Mouse (Mus musculus) embryonic facial prominence, embryonic 10.5 days (tissue): ENCODE results near the gene Ppp3ca. TPM values are rescaled to one million over a fixed set of nuclear protein-coding genes. Genes with fewer than 3 reads are reported as not detected.

Experiments used
- DNase-seq: peaks from one replicate; pipeline ENCODE4 v3.0.0-alpha.2; 2017; ENCODE audit warnings: low spot score
- H3K27ac ChIP-seq: fragments of 300-500 bp; sonication (generic); replicated peaks from 2 replicates; pipeline ENCODE4 v1.5.1; 2016; ENCODE audit warnings: mild to moderate bottlenecking
- H3K27me3 ChIP-seq: fragments of 300-500 bp; sonication (generic); replicated peaks from 2 replicates; pipeline ENCODE4 v1.6.1; 2016; ENCODE audit warnings: low read depth, mild to moderate bottlenecking; ENCODE audit not compliant: poor library complexity, severe bottlenecking
- H3K36me3 ChIP-seq: fragments of 300-500 bp; sonication (generic); replicated peaks from 2 replicates; pipeline ENCODE4 v1.6.1; 2016; ENCODE audit warnings: mild to moderate bottlenecking, moderate library complexity
- H3K4me1 ChIP-seq: fragments of 300-500 bp; sonication (generic); 2 replicates; pipeline ENCODE4 v1.6.1; 2016
- H3K4me3 ChIP-seq: fragments of 300-500 bp; sonication (generic); 2 replicates; pipeline ENCODE4 v1.5.1; 2016; ENCODE audit warnings: mild to moderate bottlenecking, moderate library complexity
- H3K9me3 ChIP-seq: fragments of 300-500 bp; sonication (generic); 2 replicates; pipeline ENCODE4 v1.6.1; 2016; ENCODE audit warnings: mild to moderate bottlenecking
- WGBS: fragments of 180-500 bp; shearing (Covaris S2); methylation state at CpG from one replicate; pipeline ENCODE4 v1.1.7; 2016; 5-methylcytosine and 5-hydroxymethylcytosine counted together
- polyA plus RNA-seq: library from polyadenylated mRNA; unstranded; fragments of >200 nt; fragmentation: Nextera tagmentation; extraction: Ambion mirVana; gene quantifications from 2 replicates; pipeline ENCODE4 v1.2.1, GENCODE M21; 2016

The Ppp3ca gene
- polyA plus RNA-seq, 1 experiment from 2014 or later, result 32.2 TPM

DNA sequence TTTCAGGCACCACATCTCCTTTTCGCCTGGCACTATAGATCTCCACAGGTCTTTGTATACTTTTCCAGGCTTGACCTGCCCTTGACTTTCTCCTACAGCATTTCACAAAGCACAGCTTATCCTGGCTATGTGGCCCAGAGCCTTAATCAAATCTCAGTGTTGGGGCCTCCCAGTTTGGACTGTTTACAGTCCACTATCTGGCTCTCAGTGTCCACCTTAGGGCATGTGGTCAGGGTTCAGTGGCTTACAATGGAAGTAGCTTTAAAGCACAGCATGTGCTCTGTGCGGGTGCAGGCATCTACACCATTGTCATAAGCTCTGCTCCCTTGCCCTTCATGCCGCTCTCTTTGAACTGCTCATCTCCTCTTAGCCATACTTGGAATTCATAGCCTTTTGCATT lies 146.4 kb downstream of the Ppp3ca start:
- Histone ChIP-seq H3K36me3 (no peaks in the 10 kb centered on the region), H3K4me3 (no peak overlapping the region), H3K27ac (no peak overlapping the region), H3K27me3 (no peaks in the 10 kb centered on the region), H3K4me1 (peaks cover 5% of the 10 kb centered on the region), H3K9me3 (no peaks in the 10 kb centered on the region)
- no peak for DNase-seq
- WGBS, result 74% methylated on average over 3 of the region's 3 CpGs

DNA sequence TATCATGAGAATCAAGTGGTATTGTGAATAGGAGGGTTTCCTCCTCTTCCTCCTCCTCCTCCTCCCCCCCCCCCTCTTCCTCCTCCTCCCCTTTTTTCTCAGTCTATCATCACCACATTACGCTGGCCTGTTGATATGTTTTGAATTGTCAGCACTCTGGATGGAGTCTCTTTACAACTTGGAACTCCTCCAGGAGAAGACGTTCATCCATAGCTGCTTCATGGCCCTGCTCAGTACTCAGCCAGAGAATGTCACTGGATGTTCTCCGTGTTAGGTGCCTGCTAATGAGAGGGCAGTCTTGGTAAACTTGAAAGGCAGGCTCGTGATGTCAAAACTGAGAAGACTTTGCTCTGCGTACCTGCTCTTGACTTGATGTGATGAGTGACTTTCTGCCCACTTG lies 149.1 kb downstream of the Ppp3ca start:
- H3K27ac ChIP-seq, result no peak overlapping the region
- H3K27me3 ChIP-seq, result no peaks in the 10 kb centered on the region
- no peaks in the 10 kb centered on the region for H3K4me1 ChIP-seq
- DNase-seq, result no peak
- no peaks in the 10 kb centered on the region for H3K9me3 ChIP-seq
- no peak overlapping the region for H3K4me3 ChIP-seq
- H3K36me3 ChIP-seq, result no peaks in the 10 kb centered on the region; the same call in 1 of the 2 replicates
- 91% methylated on average over 5 of the region's 5 CpGs for WGBS

DNA sequence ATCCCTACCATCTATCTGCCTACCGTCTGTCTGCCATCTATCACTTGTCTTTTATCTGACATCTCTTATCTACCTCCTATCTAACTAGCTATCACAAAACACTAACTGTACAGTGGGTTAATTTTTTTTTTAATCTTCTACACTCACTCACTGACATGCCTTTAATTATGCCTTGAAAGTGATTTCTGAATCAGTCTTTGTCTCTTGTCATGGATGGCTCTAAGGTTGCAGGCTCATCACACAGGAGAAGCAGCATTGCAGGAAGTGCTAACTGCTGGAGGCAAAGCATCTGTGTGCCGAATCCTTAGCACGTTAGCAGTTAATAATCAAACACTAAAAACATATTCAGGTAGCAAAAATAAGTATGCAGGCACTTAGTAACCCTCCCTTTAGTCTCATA lies 151.1 kb downstream of the Ppp3ca start:
- Histone ChIP-seq H3K36me3 (no peaks in the 10 kb centered on the region; the same call in 1 of the 2 replicates), H3K27ac (no peak overlapping the region), H3K4me3 (no peak overlapping the region), H3K27me3 (no peaks in the 10 kb centered on the region), H3K4me1 (no peaks in the 10 kb centered on the region), H3K9me3 (no peaks in the 10 kb centered on the region)
- DNase-seq, result no peak
- WGBS, result 71% methylated on average over 3 of the region's 3 CpGs

DNA sequence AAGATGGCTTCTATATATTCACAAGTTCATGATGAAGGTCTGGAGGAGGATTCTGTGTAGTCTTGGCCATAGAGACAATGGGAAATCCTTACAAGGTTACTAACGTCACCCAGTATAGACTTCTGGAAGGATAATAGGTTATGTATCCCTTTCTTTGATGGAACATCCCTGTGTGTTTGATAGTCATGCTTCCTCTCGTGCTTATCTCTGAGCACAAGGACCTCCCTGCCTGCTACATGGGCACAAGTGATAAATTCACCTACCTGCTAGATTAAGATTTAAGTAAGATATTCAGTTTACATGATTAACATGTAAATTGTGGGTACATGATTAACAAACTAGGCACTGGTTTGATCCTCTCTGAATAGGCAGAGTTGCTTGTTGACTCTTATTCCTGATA lies 152.1 kb downstream of the Ppp3ca start:
- WGBS, result 90% methylated on average over 2 of the region's 2 CpGs

DNA sequence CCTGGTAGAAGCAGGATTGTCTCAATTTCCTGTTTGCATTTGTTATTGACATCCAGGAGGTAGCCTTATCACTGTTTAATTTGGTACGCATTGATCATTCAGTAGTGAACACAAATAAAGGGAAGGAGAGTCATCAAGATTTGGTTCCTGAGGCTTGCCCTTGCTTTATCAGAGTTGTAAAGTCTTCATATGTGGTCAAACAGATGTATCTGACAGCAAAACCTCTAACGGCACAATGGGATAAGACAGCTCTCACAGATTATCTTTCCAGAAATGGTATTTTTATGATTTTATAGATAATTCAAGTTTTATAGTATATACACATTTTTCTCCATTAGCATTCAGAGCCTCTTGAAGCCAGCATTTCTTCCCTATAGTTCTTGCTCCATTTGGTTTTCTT lies 152.5 kb downstream of the Ppp3ca start:
- Histone ChIP-seq H3K36me3 (no peaks in the 10 kb centered on the region; the same call in 1 of the 2 replicates), H3K27me3 (no peaks in the 10 kb centered on the region), H3K27ac (no peak overlapping the region), H3K4me1 (no peaks in the 10 kb centered on the region), H3K9me3 (no peaks in the 10 kb centered on the region), H3K4me3 (no peak overlapping the region)
- DNase-seq, result no peak
- WGBS, result 96% methylated on average over 2 of the region's 2 CpGs

More for the DNA sequence above, 152.1 kb downstream of the Ppp3ca start:
- Histone ChIP-seq H3K36me3 (no peaks in the 10 kb centered on the region; the same call in 1 of the 2 replicates), H3K27ac (no peak overlapping the region), H3K4me3 (no peak overlapping the region), H3K27me3 (no peaks in the 10 kb centered on the region), H3K4me1 (no peaks in the 10 kb centered on the region), H3K9me3 (no peaks in the 10 kb centered on the region)
- no peak for DNase-seq

DNA sequence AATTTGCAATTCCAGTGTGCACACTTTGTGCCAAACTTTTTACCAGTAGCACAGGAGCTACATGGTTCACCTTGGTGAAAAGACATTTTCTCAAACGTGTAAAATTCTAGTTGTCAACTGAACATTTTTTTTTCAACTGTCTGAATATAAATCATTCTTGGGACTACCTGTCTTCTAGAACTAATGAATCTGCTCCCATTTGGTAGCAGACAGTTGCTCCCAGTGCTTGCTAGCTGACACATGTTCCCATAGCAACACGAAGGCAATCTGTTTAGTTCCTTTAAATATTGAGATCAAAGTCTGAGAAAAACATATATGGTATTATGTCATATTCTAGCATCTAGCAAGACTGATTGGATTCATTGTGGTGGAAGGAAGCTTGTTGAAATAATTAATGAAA lies 158.5 kb downstream of the Ppp3ca start:
- Histone ChIP-seq H3K4me1 (peaks cover 27% of the 10 kb centered on the region), H3K4me3 (no peak overlapping the region), H3K9me3 (no peaks in the 10 kb centered on the region), H3K27ac (no peak overlapping the region), H3K27me3 (no peaks in the 10 kb centered on the region), H3K36me3 (no peaks in the 10 kb centered on the region; the same call in 1 of the 2 replicates)
- DNase-seq, result no peak
- WGBS, result 83% methylated on average over 2 of the region's 2 CpGs

DNA sequence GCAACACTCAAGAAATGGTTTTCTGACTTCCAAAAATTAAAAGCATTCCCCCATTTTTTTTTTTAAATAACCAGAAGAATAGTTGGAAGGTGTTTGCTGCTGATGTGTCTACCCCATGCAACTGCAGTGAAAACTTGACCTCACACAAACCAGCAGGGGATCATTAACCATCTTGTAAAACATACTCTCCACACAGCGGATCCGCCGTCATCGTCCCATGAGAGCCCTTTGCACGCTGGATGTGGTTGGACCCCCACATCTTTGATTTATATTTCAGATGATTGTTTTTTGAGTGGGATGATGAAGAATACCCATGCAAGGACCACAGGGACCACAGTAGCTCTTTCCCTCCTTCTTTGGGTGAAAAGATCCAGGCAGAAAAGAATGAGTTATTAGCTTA lies 159.2 kb downstream of the Ppp3ca start:
- no peak overlapping the region for H3K4me3 ChIP-seq
- WGBS, result 79% methylated on average over 5 of the region's 5 CpGs
- no peaks in the 10 kb centered on the region for H3K27me3 ChIP-seq
- H3K9me3 ChIP-seq, result no peaks in the 10 kb centered on the region
- H3K36me3 ChIP-seq, result no peaks in the 10 kb centered on the region
- H3K4me1 ChIP-seq, result peaks cover 34% of the 10 kb centered on the region
- no peak for DNase-seq
- no peak overlapping the region for H3K27ac ChIP-seq

DNA sequence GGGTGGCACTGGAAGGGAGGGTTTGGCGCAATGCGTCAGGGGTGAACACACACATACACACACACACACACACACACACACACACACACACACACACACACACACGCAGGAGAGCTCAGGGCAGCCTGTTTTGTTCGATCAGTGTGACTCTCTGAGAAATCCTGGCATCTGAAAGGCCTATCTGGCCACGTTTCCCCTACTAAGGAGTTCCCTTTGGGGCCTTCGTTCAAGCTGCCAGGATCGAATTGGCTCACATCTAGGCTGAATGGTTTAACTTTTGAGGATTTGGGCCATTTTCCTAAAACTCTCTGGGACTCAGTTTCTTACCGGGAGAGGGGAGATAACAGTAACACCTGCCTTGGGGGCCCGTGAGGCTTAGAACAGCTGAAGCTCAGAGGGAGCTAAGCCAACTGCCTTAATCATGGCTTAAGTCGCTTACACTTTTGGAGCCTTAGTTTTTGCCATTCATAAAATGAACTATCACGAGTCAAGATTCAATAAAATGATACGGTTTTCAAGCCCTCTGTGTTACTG lies 160.8 kb downstream of the Ppp3ca start:
- H3K4me1 ChIP-seq, result peaks cover 48% of the 10 kb centered on the region
- WGBS, result 85% methylated on average over 12 of the region's 12 CpGs
- no peak overlapping the region for H3K27ac ChIP-seq
- H3K27me3 ChIP-seq, result no peaks in the 10 kb centered on the region
- no peak overlapping the region for H3K4me3 ChIP-seq
- H3K9me3 ChIP-seq, result no peaks in the 10 kb centered on the region
- DNase-seq, result no peak
- H3K36me3 ChIP-seq, result no peaks in the 10 kb centered on the region

DNA sequence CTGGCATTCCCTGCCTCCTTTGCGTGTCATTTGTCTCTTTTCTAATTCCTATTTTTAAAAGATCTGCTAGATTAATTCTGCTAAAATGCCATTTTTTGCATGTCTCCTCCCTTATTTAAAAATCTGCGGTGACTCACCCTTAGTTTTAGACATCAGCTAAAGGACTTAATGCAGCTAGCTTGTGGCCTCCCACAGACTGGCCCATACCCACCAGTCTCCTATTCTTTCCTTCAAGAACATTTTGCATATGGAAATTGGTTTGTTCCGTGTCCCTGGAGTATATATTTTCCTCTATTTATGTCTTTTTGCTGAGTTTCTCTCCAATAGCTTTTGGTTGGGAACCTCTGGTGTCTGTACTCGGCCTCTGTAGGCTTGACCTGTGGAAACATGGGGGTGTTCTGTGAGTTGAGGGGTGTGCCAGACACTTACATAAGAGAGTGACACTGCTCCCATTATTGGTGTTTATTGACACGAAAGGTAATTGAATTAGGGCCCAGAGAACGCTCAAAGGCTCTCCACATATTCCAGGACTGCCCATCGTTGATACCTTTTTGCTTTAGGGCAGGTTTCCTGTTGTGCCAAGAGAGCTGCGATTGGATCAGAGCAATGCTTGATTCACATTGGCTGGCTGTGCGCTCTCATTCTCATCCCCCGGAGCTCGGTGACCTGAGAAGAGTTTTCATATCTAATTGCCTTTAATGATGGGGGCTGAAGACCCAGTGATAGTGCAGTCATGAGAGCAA lies 163.2 kb downstream of the Ppp3ca start:
- Histone ChIP-seq H3K36me3 (no peaks in the 10 kb centered on the region), H3K27me3 (no peaks in the 10 kb centered on the region), H3K4me3 (peak overlapping the region; percentile 30; the same call in 1 of the 2 replicates), H3K4me1 (peaks cover 57% of the 10 kb centered on the region), H3K27ac (no peak overlapping the region; the same call in 1 of the 2 replicates), H3K9me3 (no peaks in the 10 kb centered on the region)
- DNase-seq, result no peak
- 33% methylated on average over 11 of the region's 11 CpGs for WGBS

DNA sequence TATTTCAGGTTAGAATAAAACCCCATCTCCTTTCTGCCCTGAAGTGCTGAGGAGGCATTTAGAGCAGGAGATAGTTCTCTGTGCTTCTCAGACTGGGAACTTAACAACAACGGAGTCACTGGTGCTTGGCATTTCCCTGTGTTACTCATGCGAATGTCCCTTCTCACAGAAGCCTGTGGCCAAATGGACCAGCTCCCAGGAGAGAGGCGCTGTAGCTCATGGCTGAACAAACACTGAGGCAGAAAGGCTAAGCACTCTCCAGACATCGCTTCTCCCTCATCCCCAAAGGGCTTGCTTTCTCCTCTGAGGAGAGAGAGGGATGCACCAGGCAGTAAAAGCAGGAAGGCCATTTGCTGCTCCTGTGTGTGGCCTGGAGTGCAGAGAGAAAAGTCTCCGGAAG lies 164.0 kb downstream of the Ppp3ca start:
- DNase-seq, result peak; percentile 32
- Histone ChIP-seq H3K4me3 (peak overlapping the region; percentile 30; the same call in 1 of the 2 replicates), H3K27ac (peak overlapping the region; percentile 67; the same call in 1 of the 2 replicates), H3K9me3 (no peaks in the 10 kb centered on the region), H3K27me3 (no peaks in the 10 kb centered on the region), H3K36me3 (no peaks in the 10 kb centered on the region), H3K4me1 (peaks cover 57% of the 10 kb centered on the region)
- 3% methylated on average over 5 of the region's 5 CpGs for WGBS

DNA sequence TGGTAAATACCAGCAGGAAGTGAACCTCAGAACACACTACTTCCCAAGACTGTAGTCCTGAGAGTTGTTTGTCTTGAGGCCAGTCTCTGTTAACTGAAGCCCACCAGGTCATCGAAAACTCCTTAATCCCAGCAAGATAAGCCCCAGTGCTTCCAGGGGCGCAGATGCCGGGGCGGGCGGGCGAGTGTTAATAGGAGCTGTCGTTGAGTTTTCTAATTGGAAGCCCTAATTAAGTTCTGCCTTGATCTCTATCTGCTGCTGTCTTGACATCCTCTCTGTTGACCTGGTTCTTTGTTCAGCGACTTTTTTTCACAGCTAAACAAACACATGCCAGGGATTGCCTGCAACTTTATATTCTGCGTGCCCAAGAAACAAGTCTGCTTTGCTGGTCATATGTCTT lies 165.9 kb downstream of the Ppp3ca start:
- Histone ChIP-seq H3K27ac (peak overlapping the region; percentile 35; the same call in 1 of the 2 replicates), H3K36me3 (no peaks in the 10 kb centered on the region), H3K4me1 (peaks cover 53% of the 10 kb centered on the region), H3K27me3 (no peaks in the 10 kb centered on the region), H3K4me3 (no peak overlapping the region), H3K9me3 (no peaks in the 10 kb centered on the region)
- DNase-seq, result peak; percentile 51
- WGBS, result 18% methylated on average over 9 of the region's 9 CpGs

DNA sequence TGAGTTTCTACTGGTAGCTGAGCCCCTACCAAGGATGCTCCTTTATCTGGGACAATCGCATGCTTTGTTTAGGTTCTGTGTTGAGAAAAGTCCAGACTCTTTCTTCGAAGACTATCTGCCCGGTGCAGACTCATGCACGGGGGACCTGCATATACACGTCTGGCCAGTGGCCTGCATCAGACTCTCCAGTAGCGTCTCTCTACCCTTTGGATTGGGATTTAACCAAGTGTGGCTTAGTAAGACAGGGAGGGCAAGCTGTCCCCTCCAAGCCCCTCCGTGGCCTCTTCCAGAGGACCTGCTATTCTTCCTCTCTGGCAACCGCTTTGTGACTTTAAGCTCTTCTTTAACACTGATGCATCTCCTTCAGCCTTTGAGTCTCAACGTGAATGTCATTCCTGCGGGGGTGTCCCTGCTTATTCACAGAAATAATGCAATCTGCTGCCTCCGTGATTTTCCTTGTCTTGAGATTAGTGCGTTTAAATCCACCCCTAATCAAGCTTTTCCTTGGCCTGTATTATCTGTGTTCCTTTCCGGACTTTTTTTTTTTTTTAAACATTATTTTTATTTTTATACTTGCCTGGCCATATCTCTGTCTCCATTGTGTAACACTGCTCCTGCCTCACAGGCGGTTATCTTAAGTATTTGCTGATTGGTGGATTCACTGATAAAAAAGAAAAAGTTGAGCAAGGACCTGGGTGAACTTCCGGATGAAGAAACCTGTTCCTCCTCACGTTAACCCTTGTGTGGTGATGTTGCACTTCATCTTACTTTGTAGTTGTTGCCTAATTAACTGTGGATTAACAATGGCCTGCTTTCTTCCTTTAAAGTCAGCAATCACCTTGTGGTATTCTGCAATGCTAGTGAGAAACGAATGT lies 166.6 kb downstream of the Ppp3ca start:
- peak overlapping the region; percentile 35; the same call in 1 of the 2 replicates for H3K27ac ChIP-seq
- H3K4me1 ChIP-seq, result peaks cover 49% of the 10 kb centered on the region

More for the DNA sequence above, 166.6 kb downstream of the Ppp3ca start:
- WGBS, result 54% methylated on average over 17 of the region's 17 CpGs
- no peaks in the 10 kb centered on the region for H3K36me3 ChIP-seq
- H3K27me3 ChIP-seq, result no peaks in the 10 kb centered on the region
- peak; percentile 27 for DNase-seq
- no peaks in the 10 kb centered on the region for H3K9me3 ChIP-seq
- no peak overlapping the region for H3K4me3 ChIP-seq
